Mouse (Mus musculus): ENCODE measurements around the gene Cd163l1. TPM values are rescaled to one million over a fixed set of nuclear protein-coding genes. Genes with fewer than 3 reads are reported as not detected.

The Cd163l1 gene
- polyA plus RNA-seq, 1 experiment: 2.1 TPM

DNA sequence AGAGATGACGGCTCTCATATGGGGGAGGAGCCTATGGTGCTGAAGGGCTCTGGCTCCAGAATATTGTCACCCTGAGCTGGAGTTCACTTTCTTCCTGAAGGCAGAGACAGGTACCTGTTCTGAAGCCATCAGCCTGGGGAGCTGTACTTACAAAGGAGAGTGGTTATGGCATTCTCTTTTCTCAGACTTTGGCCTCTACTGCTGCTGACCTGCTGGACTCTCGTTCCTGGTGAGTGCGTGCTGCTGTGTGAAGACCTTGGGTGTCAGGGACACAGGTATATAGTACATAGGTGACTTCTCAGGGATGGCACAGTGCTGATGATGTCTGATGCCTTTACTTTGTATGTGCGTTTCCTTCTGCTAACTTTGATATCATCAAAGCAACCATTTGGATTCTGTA is 29.1 kb downstream of the Cd163l1 start, which contains the start of gene 5830411N06Rik:
Gene 5830411N06Rik, plus strand, starts transcription at position 69 of the 400 bp plus-strand sequence.
- WGBS: 83% methylated on average over 4 of the region's 4 CpGs
- Histone ChIP-seq H3K27me3 (ENCODE audit: control insufficient read depth, insufficient read depth, low read length) (no peaks in the 10 kb centered on the region), H3K4me1 (ENCODE audit: control insufficient read depth, insufficient read depth, insufficient read length) (no peaks in the 10 kb centered on the region), H3K4me3 (ENCODE audit: extremely low read depth, insufficient read depth, insufficient read length) (no peak within 1 kb of the TSS), H3K36me3 (ENCODE audit: control insufficient read depth, insufficient read depth, low read length) (no peaks in the 10 kb centered on the region), H3K27ac (ENCODE audit: insufficient read depth, low read length) (no peak within 1 kb of the TSS)
- no peak for DNase-seq (ENCODE audit: low read depth in 1 of 2, low spot score in 2 of 2)
- TF ChIP-seq CTCF (IDR thresholded peaks at IDR 0.05; ENCODE audit: extremely low read depth, insufficient read depth, insufficient read length, insufficient replicate concordance) (no peak), POLR2A (IDR thresholded peaks at IDR 0.05; ENCODE audit: low read depth, low read length) (no peak)

GRCm38 (mm10) chr7:140253780-140254299 is 35.8 kb downstream of the Cd163l1 start:
- no peak overlapping the region for H3K4me3 ChIP-seq (ENCODE audit: extremely low read depth, insufficient read depth, insufficient read length)
- TF ChIP-seq CTCF (IDR thresholded peaks at IDR 0.05; ENCODE audit: extremely low read depth, insufficient read depth, insufficient read length, insufficient replicate concordance) (no peak), POLR2A (IDR thresholded peaks at IDR 0.05; ENCODE audit: low read depth, low read length) (no peak)
- no peak for DNase-seq (ENCODE audit: low read depth in 1 of 2, low spot score in 2 of 2)
- H3K36me3 ChIP-seq (ENCODE audit: control insufficient read depth, insufficient read depth, low read length): no peaks in the 10 kb centered on the region
- no peaks in the 10 kb centered on the region for H3K27me3 ChIP-seq (ENCODE audit: control insufficient read depth, insufficient read depth, low read length)
- H3K27ac ChIP-seq (ENCODE audit: insufficient read depth, low read length): no peak overlapping the region
- 48% methylated on average over 7 of the region's 7 CpGs for WGBS
- no peaks in the 10 kb centered on the region for H3K4me1 ChIP-seq (ENCODE audit: control insufficient read depth, insufficient read depth, insufficient read length)

Other genes starting within 250 kb of the Cd163l1 start
- gene 6430531B16Rik, start 239.5 kb upstream of the Cd163l1 start, polyA plus RNA-seq (2012; rRNA removed): 0.14 and 0.22 TPM in 2 replicates
- gene Adam8, start 225.7 kb upstream of the Cd163l1 start, polyA plus RNA-seq (2012; rRNA removed): 23.2 and 26.2 TPM in 2 replicates
- 43.3 and 95.2 TPM in 2 replicates for gene Zfp511, start 181.9 kb upstream of the Cd163l1 start, polyA plus RNA-seq (2012; rRNA removed)
- 16.3 and 17.5 TPM in 2 replicates for gene Tubgcp2, start 181.6 kb upstream of the Cd163l1 start, polyA plus RNA-seq (2012; rRNA removed)
- gene Msx3, start 169.2 kb upstream of the Cd163l1 start, polyA plus RNA-seq (2012; rRNA removed): not detected in 2 replicates
- gene Caly, start 135.7 kb upstream of the Cd163l1 start, polyA plus RNA-seq (2012; rRNA removed): not detected in 2 replicates
- not detected in 2 replicates for gene Prap1, start 124.9 kb upstream of the Cd163l1 start, polyA plus RNA-seq (2012; rRNA removed)
- gene Fuom, start 115.8 kb upstream of the Cd163l1 start, polyA plus RNA-seq (2012; rRNA removed): 9.4 and 10.9 TPM in 2 replicates
- 8.7 and 9.9 TPM in 2 replicates for gene Paox, start 102.5 kb upstream of the Cd163l1 start, polyA plus RNA-seq (2012; rRNA removed)
- gene Echs1, start 101.8 kb upstream of the Cd163l1 start, polyA plus RNA-seq (2012; rRNA removed): 24.5 and 29.5 TPM in 2 replicates
- 18.8 and 20.5 TPM in 2 replicates for gene Mtg1, start 80.7 kb upstream of the Cd163l1 start, polyA plus RNA-seq (2012; rRNA removed)
- 0.04 and 0.08 TPM in 2 replicates for gene Sprn, start 63.4 kb upstream of the Cd163l1 start, polyA plus RNA-seq (2012; rRNA removed)
- not detected in 2 replicates for gene Olfr522, start 53.5 kb upstream of the Cd163l1 start, polyA plus RNA-seq (2012; rRNA removed)
- 0.12 TPM in 1 of 2 replicates, not detected in the other for gene Olfr523, start 45.0 kb upstream of the Cd163l1 start, polyA plus RNA-seq (2012; rRNA removed)
- gene Olfr524, start 12.3 kb upstream of the Cd163l1 start, polyA plus RNA-seq (2012; rRNA removed): 0.01 and 0.07 TPM in 2 replicates
- 0.99 and 1.9 TPM in 2 replicates for gene 5830411N06Rik, start 29.0 kb downstream of the Cd163l1 start, polyA plus RNA-seq (2012; rRNA removed)
- not detected in 2 replicates for gene Olfr525, start 102.6 kb downstream of the Cd163l1 start, polyA plus RNA-seq (2012; rRNA removed)
- not detected in 2 replicates for gene Olfr527, start 115.8 kb downstream of the Cd163l1 start, polyA plus RNA-seq (2012; rRNA removed)
- gene Olfr60, start 143.4 kb downstream of the Cd163l1 start, polyA plus RNA-seq (2012; rRNA removed): 0.27 and 0.40 TPM in 2 replicates
- gene Olfr530, start 158.1 kb downstream of the Cd163l1 start, polyA plus RNA-seq (2012; rRNA removed): 0.08 TPM in 1 of 2 replicates, not detected in the other
- not detected in 2 replicates for gene Olfr531, start 184.7 kb downstream of the Cd163l1 start, polyA plus RNA-seq (2012; rRNA removed)
- gene Olfr532, start 203.4 kb downstream of the Cd163l1 start, polyA plus RNA-seq (2012; rRNA removed): not detected in 2 replicates
- gene Olfr533, start 245.1 kb downstream of the Cd163l1 start, polyA plus RNA-seq (2012; rRNA removed): not detected in 2 replicates

Data from spleen, adult 2 months (tissue).